Mouse (Mus musculus) hindbrain, embryonic 12.5 days (tissue): ENCODE measurements at regions not wholly inside any gene's neighbourhood (a gene's known extent, or its start where the extent isn't known, plus 50 kb on each side); places are given as distances from the start of the nearest gene placed in this dataset.

ENCODE experiments used
- ATAC-seq: fragments of 200-750 bp; cut with Nextera tagmentation; 2 replicates; pipeline ENCODE4 v1.8.0; 2017; ENCODE audit warnings: moderate TSS enrichment; ENCODE audit not compliant: low FRiP score
- H3K27ac ChIP-seq: fragments of 300-500 bp; sonication (generic); 2 replicates; pipeline ENCODE4 v1.5.1; 2016; ENCODE audit warnings: mild to moderate bottlenecking
- H3K27me3 ChIP-seq: fragments of 300-500 bp; sonication (generic); 2 replicates; pipeline ENCODE4 v1.6.1; 2016; ENCODE audit warnings: mild to moderate bottlenecking
- H3K36me3 ChIP-seq: fragments of 300-500 bp; sonication (generic); 2 replicates; pipeline ENCODE4 v1.6.1; 2016; ENCODE audit warnings: mild to moderate bottlenecking
- H3K4me1 ChIP-seq: fragments of 300-500 bp; sonication (generic); 2 replicates; pipeline ENCODE4 v1.6.1; 2016
- H3K4me2 ChIP-seq: fragments of 300-500 bp; sonication (generic); replicated peaks from 2 replicates; pipeline ENCODE4 v1.6.1; 2016; ENCODE audit warnings: mild to moderate bottlenecking
- H3K4me3 ChIP-seq: fragments of 300-500 bp; sonication (generic); 2 replicates; pipeline ENCODE4 v1.5.1; 2016; ENCODE audit warnings: mild to moderate bottlenecking
- H3K9ac ChIP-seq: fragments of 300-500 bp; sonication (generic); 2 replicates; pipeline ENCODE4 v1.6.1; 2016; ENCODE audit warnings: mild to moderate bottlenecking, moderate library complexity
- H3K9me3 ChIP-seq: fragments of 300-500 bp; sonication (generic); replicated peaks from 2 replicates; pipeline ENCODE4 v1.6.1; 2016; ENCODE audit warnings: mild to moderate bottlenecking
- WGBS: fragments of 180-500 bp; shearing (Covaris S2); methylation state at CpG from one replicate; pipeline ENCODE4 v1.1.7; 2016; 5-methylcytosine and 5-hydroxymethylcytosine counted together

- Histone ChIP-seq H3K27me3 (no peaks in the 10 kb centered on the region), H3K27ac (no peak overlapping the region)
Measured at GRCm38 (mm10) chr15:67284941-67285340, 784.2 kb upstream of the Lrrc6 start.

GRCm38 (mm10) chr15:67283275-67283972 lies 782.7 kb upstream of the Lrrc6 start:
- no peaks in the 10 kb centered on the region for H3K36me3 ChIP-seq
- H3K27ac ChIP-seq = no peak overlapping the region
- H3K9me3 ChIP-seq = no peaks in the 10 kb centered on the region
- H3K27me3 ChIP-seq = no peaks in the 10 kb centered on the region
- H3K4me1 ChIP-seq = peaks cover 3% of the 10 kb centered on the region; the same call in 1 of the 2 replicates
- WGBS = 93% methylated on average over 3 of the region's 3 CpGs
- ATAC-seq = no peak
- H3K4me3 ChIP-seq = no peak overlapping the region
- H3K4me2 ChIP-seq = no peak overlapping the region
- H3K9ac ChIP-seq = no peak overlapping the region

More at GRCm38 (mm10) chr15:67284941-67285340, 784.2 kb upstream of the Lrrc6 start:
- H3K4me3 ChIP-seq = no peak overlapping the region
- H3K9me3 ChIP-seq = no peaks in the 10 kb centered on the region
- H3K4me2 ChIP-seq = no peak overlapping the region
- ATAC-seq = no peak
- no peaks in the 10 kb centered on the region for H3K36me3 ChIP-seq
- H3K4me1 ChIP-seq = peaks cover 3% of the 10 kb centered on the region; the same call in 1 of the 2 replicates
- no peak overlapping the region for H3K9ac ChIP-seq
- WGBS = 47% methylated on average over 4 of the region's 4 CpGs

- Histone ChIP-seq H3K27ac (no peak overlapping the region), H3K27me3 (no peaks in the 10 kb centered on the region), H3K4me1 (no peaks in the 10 kb centered on the region), H3K9ac (no peak overlapping the region), H3K4me3 (no peak overlapping the region), H3K9me3 (no peaks in the 10 kb centered on the region), H3K36me3 (no peaks in the 10 kb centered on the region), H3K4me2 (no peak overlapping the region)
- WGBS = 90% methylated on average over 1 of the region's 1 CpGs
- ATAC-seq = no peak
Measured at GRCm38 (mm10) chr15:67278869-67279268, 778.2 kb upstream of the Lrrc6 start.

- no peak overlapping the region for H3K9ac ChIP-seq
- H3K4me2 ChIP-seq = no peak overlapping the region
- no peak overlapping the region for H3K27ac ChIP-seq
- ATAC-seq = no peak
- H3K4me3 ChIP-seq = no peak overlapping the region
- no peaks in the 10 kb centered on the region for H3K27me3 ChIP-seq
- H3K9me3 ChIP-seq = no peaks in the 10 kb centered on the region
- H3K4me1 ChIP-seq = no peaks in the 10 kb centered on the region
- no peaks in the 10 kb centered on the region for H3K36me3 ChIP-seq
Measured at GRCm38 (mm10) chr15:67275058-67275457, 774.3 kb upstream of the Lrrc6 start.

GRCm38 (mm10) chr15:67272397-67272796 lies 771.7 kb upstream of the Lrrc6 start:
- Histone ChIP-seq H3K36me3 (no peaks in the 10 kb centered on the region), H3K27ac (no peak overlapping the region), H3K4me1 (no peaks in the 10 kb centered on the region), H3K4me2 (no peak overlapping the region), H3K27me3 (no peaks in the 10 kb centered on the region), H3K9me3 (no peaks in the 10 kb centered on the region), H3K9ac (no peak overlapping the region), H3K4me3 (no peak overlapping the region)
- ATAC-seq = no peak
- WGBS = 93% methylated on average over 2 of the region's 2 CpGs

GRCm38 (mm10) chr15:67263723-67264122 lies 763.0 kb upstream of the Lrrc6 start:
- 73% methylated on average over 6 of the region's 6 CpGs for WGBS
- ATAC-seq = no peak
- no peak overlapping the region for H3K4me2 ChIP-seq

GRCm38 (mm10) chr15:67263313-67263712 lies 762.6 kb upstream of the Lrrc6 start:
- no peak overlapping the region for H3K4me3 ChIP-seq
- ATAC-seq = no peak
- 73% methylated on average over 2 of the region's 2 CpGs for WGBS

More at GRCm38 (mm10) chr15:67263723-67264122, 763.0 kb upstream of the Lrrc6 start:
- no peak overlapping the region for H3K4me3 ChIP-seq
- H3K36me3 ChIP-seq = no peaks in the 10 kb centered on the region
- no peak overlapping the region for H3K27ac ChIP-seq
- no peaks in the 10 kb centered on the region for H3K27me3 ChIP-seq
- H3K9me3 ChIP-seq = no peaks in the 10 kb centered on the region
- no peak overlapping the region for H3K9ac ChIP-seq
- H3K4me1 ChIP-seq = no peaks in the 10 kb centered on the region

GRCm38 (mm10) chr15:67262269-67262668 lies 761.6 kb upstream of the Lrrc6 start:
- no peak overlapping the region for H3K4me2 ChIP-seq
- no peaks in the 10 kb centered on the region for H3K27me3 ChIP-seq
- no peak for ATAC-seq
- no peaks in the 10 kb centered on the region for H3K4me1 ChIP-seq
- H3K36me3 ChIP-seq = no peaks in the 10 kb centered on the region
- H3K9ac ChIP-seq = no peak overlapping the region
- WGBS = 90% methylated on average over 2 of the region's 2 CpGs
- no peak overlapping the region for H3K27ac ChIP-seq
- H3K9me3 ChIP-seq = no peaks in the 10 kb centered on the region
- no peak overlapping the region for H3K4me3 ChIP-seq

More at GRCm38 (mm10) chr15:67263313-67263712, 762.6 kb upstream of the Lrrc6 start:
- H3K9me3 ChIP-seq = no peaks in the 10 kb centered on the region
- H3K27ac ChIP-seq = no peak overlapping the region
- no peaks in the 10 kb centered on the region for H3K4me1 ChIP-seq
- H3K4me2 ChIP-seq = no peak overlapping the region
- no peaks in the 10 kb centered on the region for H3K36me3 ChIP-seq
- H3K9ac ChIP-seq = no peak overlapping the region
- H3K27me3 ChIP-seq = no peaks in the 10 kb centered on the region

GRCm38 (mm10) chr15:67260666-67261065 lies 760.0 kb upstream of the Lrrc6 start:
- no peaks in the 10 kb centered on the region for H3K4me1 ChIP-seq
- no peaks in the 10 kb centered on the region for H3K36me3 ChIP-seq
- no peaks in the 10 kb centered on the region for H3K27me3 ChIP-seq
- no peaks in the 10 kb centered on the region for H3K9me3 ChIP-seq
- ATAC-seq = no peak
- no peak overlapping the region for H3K4me2 ChIP-seq
- H3K27ac ChIP-seq = no peak overlapping the region
- 88% methylated on average over 3 of the region's 3 CpGs for WGBS
- no peak overlapping the region for H3K4me3 ChIP-seq
- H3K9ac ChIP-seq = no peak overlapping the region

- no peaks in the 10 kb centered on the region for H3K36me3 ChIP-seq
- H3K4me3 ChIP-seq = no peak overlapping the region
- H3K4me1 ChIP-seq = peaks cover 21% of the 10 kb centered on the region
- H3K27ac ChIP-seq = no peak overlapping the region
- no peaks in the 10 kb centered on the region for H3K27me3 ChIP-seq
- H3K9me3 ChIP-seq = no peaks in the 10 kb centered on the region
- no peak for ATAC-seq
- WGBS = 39% methylated on average over 4 of the region's 4 CpGs
- H3K9ac ChIP-seq = no peak overlapping the region
- no peak overlapping the region for H3K4me2 ChIP-seq
Measured at GRCm38 (mm10) chr15:67249147-67249546, 748.4 kb upstream of the Lrrc6 start.

GRCm38 (mm10) chr15:67248471-67248870 lies 747.8 kb upstream of the Lrrc6 start:
- H3K36me3 ChIP-seq = no peaks in the 10 kb centered on the region
- H3K9me3 ChIP-seq = no peaks in the 10 kb centered on the region
- H3K27me3 ChIP-seq = no peaks in the 10 kb centered on the region
- no peak for ATAC-seq
- no peak overlapping the region for H3K4me3 ChIP-seq
- no peak overlapping the region for H3K27ac ChIP-seq
- no peak overlapping the region for H3K4me2 ChIP-seq
- no peak overlapping the region for H3K9ac ChIP-seq
- peaks cover 21% of the 10 kb centered on the region for H3K4me1 ChIP-seq

GRCm38 (mm10) chr15:67245658-67246268 lies 745.1 kb upstream of the Lrrc6 start:
- no peaks in the 10 kb centered on the region for H3K36me3 ChIP-seq

More at GRCm38 (mm10) chr15:67245658-67246268, 745.1 kb upstream of the Lrrc6 start:
- Histone ChIP-seq H3K4me1 (peaks cover 21% of the 10 kb centered on the region), H3K9me3 (no peaks in the 10 kb centered on the region), H3K4me3 (no peak overlapping the region), H3K9ac (no peak overlapping the region), H3K27ac (no peak overlapping the region), H3K4me2 (peak overlapping the region; percentile 19; the same call in 1 of the 2 replicates), H3K27me3 (no peaks in the 10 kb centered on the region)
- 45% methylated on average over 4 of the region's 4 CpGs for WGBS
- peak; percentile 81 for ATAC-seq
